Comparison of ENCODE assay signal across 19 mouse cellular contexts in the genomic region with DNA sequence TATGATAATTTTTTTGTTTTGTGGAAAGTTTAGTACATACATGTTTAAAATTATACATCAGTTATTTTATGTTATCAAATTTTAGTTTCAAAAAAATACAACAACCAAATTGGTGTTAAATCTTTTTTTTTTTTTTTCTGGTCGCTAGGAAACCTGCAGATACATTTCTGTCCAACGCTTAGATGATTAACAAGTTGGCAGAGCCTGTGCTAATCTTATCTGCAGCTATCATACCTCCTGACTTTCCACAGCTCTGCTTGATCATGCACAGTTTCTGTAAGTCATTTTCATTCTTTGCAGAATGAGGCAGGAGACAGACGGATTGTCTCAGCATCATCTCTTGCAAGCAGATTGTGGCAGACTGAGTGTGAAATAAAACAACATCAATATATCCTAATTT.
DNase-seq lines count a peak whose midpoint lies in the region.
"Had no signal": no experiment of that assay in that cellular context is flagged by ENCODE, and none has a peak within 500 bp of the region (broad histone marks: within the 10 kb centered on the region; RNA-seq: fewer than 3 reads in every experiment).

No protein-coding gene starts in this region.

- intact Hi-C loops in gastrocnemius, postnatal 36 days (cut with DNase I) = no loop called here

- DNase-seq in layer of hippocampus, adult 18-20 months (ENCODE audit: low spot score in 2 of 2) = peak; percentile 26 to 55
- DNase-seq in layer of hippocampus, adult 9-10 months (ENCODE audit: low spot score) = no peak
- DNase-seq in right cerebral cortex, adult 18-20 months = peak; percentile 15
- DNase-seq in right cerebral cortex, postnatal 36 days (ENCODE audit: low spot score in 2 of 2) = no peak
- DNase-seq in brain, adult 2 months (ENCODE audit: low read depth, low spot score) = peak; percentile 75
- peak; percentile 47 for DNase-seq in telencephalon, adult 2 months (ENCODE audit: low read depth, low spot score)
- no peak for DNase-seq in gastrocnemius, postnatal 36 days
- DNase-seq: adrenal gland, postnatal 10 days; B cell, adult 2 months; cerebellum, adult 11-12 months; cerebellum, adult 9-11 months; embryo, embryonic 11 days; gastrocnemius, postnatal 10 days; heart, postnatal 36 days; kidney, adult 8-10 months; kidney, postnatal 10 days; lung, postnatal 36 days; thymus, adult 18-20 months; thymus, postnatal 36 days had no signal

Comparison
In these comparisons a context has a peak if more than half of its experiments do, and no peak if none do; other contexts are left out.
1. DNase-seq: peak in layer of hippocampus, adult 18-20 months (2 of 2), right cerebral cortex, adult 18-20 months (single experiment), brain, adult 2 months (single experiment) and telencephalon, adult 2 months (single experiment); none in layer of hippocampus, adult 9-10 months (single experiment), right cerebral cortex, postnatal 36 days (0 of 2) and gastrocnemius, postnatal 36 days (0 of 2).